8 mouse cellular contexts compared by ENCODE assay signal in the genomic region with DNA sequence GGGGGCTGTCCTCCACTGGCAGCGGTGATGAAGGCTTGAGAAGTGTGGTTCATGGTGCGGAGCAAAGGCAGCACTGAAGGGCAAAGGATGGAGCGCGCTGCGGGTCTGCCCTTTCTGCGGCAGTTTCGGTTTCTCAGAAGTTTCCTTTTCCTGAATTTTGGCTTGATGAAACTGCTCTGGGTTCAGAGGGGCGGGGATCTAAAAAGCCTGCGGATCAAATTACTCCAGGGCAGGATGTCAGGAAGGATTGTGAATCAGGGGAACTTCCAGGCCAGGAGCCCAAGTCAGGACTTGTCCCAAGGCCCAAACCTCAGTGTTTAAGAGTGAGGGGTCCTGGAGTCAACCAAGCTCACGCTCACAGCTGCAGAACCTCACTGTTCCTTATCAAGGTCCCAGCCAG. TPM values are rescaled to one million over a fixed set of nuclear protein-coding genes. Genes with fewer than 3 reads are reported as not detected.
DNase-seq lines count a peak whose midpoint lies in the region; ATAC-seq and TF ChIP-seq lines count a peak whose summit lies in the region.

TSS of gene Ifitm3 (minus strand) at position 178 of the 400 bp plus-strand sequence.

- peak within 1 kb of the TSS; percentile 62 for H3K4me2 ChIP-seq in stomach, postnatal 0 days (replicated peaks; ENCODE audit: low read depth)

- 37% methylated on average over 10 of the region's 10 CpGs for WGBS in forebrain, embryonic 10.5 days
- WGBS in stomach, postnatal 0 days: 8% methylated on average over 10 of the region's 10 CpGs

- ATAC-seq in activated CD4-positive, CD25-positive, alpha-beta regulatory T cell, adult 4 months: no peak
- ATAC-seq in megakaryocyte-erythroid progenitor cell, adult 5-6 weeks (replicated peaks; ENCODE audit: low FRiP score, low TSS enrichment, poor library complexity, severe bottlenecking): no peak
- peak; percentile 35; the same call in 1 of the 2 replicates for ATAC-seq in stomach, postnatal 0 days (ENCODE audit: low FRiP score, low TSS enrichment)

- peak within 1 kb of the TSS; percentile 36 for H3K4me3 ChIP-seq in forebrain, embryonic 10.5 days
- H3K4me3 ChIP-seq in stomach, postnatal 0 days (ENCODE audit: low read depth, low read length): peak within 1 kb of the TSS; percentile 49

- H3K4me1 ChIP-seq in forebrain, embryonic 10.5 days: peaks cover 32% of the 10 kb centered on the region
- H3K4me1 ChIP-seq in stomach, postnatal 0 days (replicated peaks; ENCODE audit: control insufficient read depth, insufficient read depth): peaks cover 5% of the 10 kb centered on the region; the same call in 1 of the 2 replicates

- intact Hi-C loops in heart, postnatal 10 days (cut with DNase I): no loop called here

- H3K27me3 ChIP-seq in forebrain, embryonic 10.5 days (ENCODE audit: poor library complexity, severe bottlenecking): peaks cover 24% of the 10 kb centered on the region
- no peaks in the 10 kb centered on the region for H3K27me3 ChIP-seq in stomach, postnatal 0 days (ENCODE audit: control insufficient read depth, insufficient read depth, low read length)

- no peaks in the 10 kb centered on the region for H3K36me3 ChIP-seq in forebrain, embryonic 10.5 days (replicated peaks)
- no peaks in the 10 kb centered on the region for H3K36me3 ChIP-seq in stomach, postnatal 0 days (ENCODE audit: control insufficient read depth, insufficient read depth, low read length)

- peak; percentile 21 for TF ChIP-seq EP300 in stomach, postnatal 0 days (optimal IDR thresholded peaks at IDR 0.05)

- no peaks in the 10 kb centered on the region for H3K9me3 ChIP-seq in forebrain, embryonic 10.5 days
- H3K9me3 ChIP-seq in stomach, postnatal 0 days (ENCODE audit: control insufficient read depth, low read length): no peaks in the 10 kb centered on the region

- H3K27ac ChIP-seq in forebrain, embryonic 10.5 days: peak within 1 kb of the TSS; percentile 63
- H3K27ac ChIP-seq in stomach, postnatal 0 days (replicated peaks): peak within 1 kb of the TSS; percentile 90

- H3K9ac ChIP-seq in stomach, postnatal 0 days (ENCODE audit: low read length): peak within 1 kb of the TSS; percentile 62

- peak; percentile 70 for DNase-seq in 416B (ENCODE audit: low read depth)
- no peak for DNase-seq in forebrain, embryonic 10.5 days (ENCODE audit: extremely low spot score, low spot score)
- peak; percentile 72 for DNase-seq in heart, postnatal 10 days
- peak; percentile 65 to 75 for DNase-seq in kidney, postnatal 4 days
- peak; percentile 56 for DNase-seq in stomach, postnatal 0 days (ENCODE audit: low spot score)
- DNase-seq in cerebellum, postnatal 10 days: no peak

- TF ChIP-seq CTCF in stomach, postnatal 0 days (IDR thresholded peaks at IDR 0.05; ENCODE audit: low read depth): no peak

RNA-seq across cellular contexts. Expression of gene Ifitm3, which starts in this region (rescaled TPM):
- polyA plus RNA-seq in activated CD4-positive, CD25-positive, alpha-beta regulatory T cell, adult 4 months (2017; shearing (Covaris generic)): 10 to 100 TPM; 17.0 to 23.4 TPM
- polyA plus RNA-seq in forebrain, embryonic 10.5 days (2016; fragmentation: Nextera tagmentation; extraction: Ambion mirVana): 10.8 and 13.8 TPM in 2 replicates
- 100 to 1,000 TPM; 104 to 117 TPM for total RNA-seq in heart, postnatal 10 days (2021)
- 53.9 and 67.3 TPM in 2 replicates for total RNA-seq in megakaryocyte-erythroid progenitor cell, adult 5-6 weeks (2014; fragmentation: Nextera tagmentation)
- total RNA-seq in megakaryocyte-erythroid progenitor cell, adult 5-6 weeks (2017): 54.1 and 55.3 TPM in 2 replicates
- polyA plus RNA-seq in stomach, postnatal 0 days (2015; fragmentation: Nextera tagmentation; extraction: Ambion mirVana): 350 and 450 TPM in 2 replicates

Comparison
In these comparisons a context has a peak if more than half of its experiments do, and no peak if none do; other contexts are left out.
1. RNA of gene Ifitm3 (polyA plus RNA-seq): 350 to 450 TPM in stomach, postnatal 0 days; 17.0 to 23.4 TPM in activated CD4-positive, CD25-positive, alpha-beta regulatory T cell, adult 4 months and 10.8 to 13.8 TPM in forebrain, embryonic 10.5 days; every median in the first group is over 10 times any median in the second.
2. DNase-seq: peak in 416B (single experiment), heart, postnatal 10 days (2 of 2), kidney, postnatal 4 days (2 of 2) and stomach, postnatal 0 days (single experiment); none in forebrain, embryonic 10.5 days (single experiment) and cerebellum, postnatal 10 days (0 of 2).